Mouse (Mus musculus): Measurements from ENCODE around the gene Flot1. TPM values are rescaled to one million over a fixed set of nuclear protein-coding genes. Genes with fewer than 3 reads are reported as not detected.

Gene Flot1
- polyA plus RNA-seq, 1 experiment = 212 TPM

DNA sequence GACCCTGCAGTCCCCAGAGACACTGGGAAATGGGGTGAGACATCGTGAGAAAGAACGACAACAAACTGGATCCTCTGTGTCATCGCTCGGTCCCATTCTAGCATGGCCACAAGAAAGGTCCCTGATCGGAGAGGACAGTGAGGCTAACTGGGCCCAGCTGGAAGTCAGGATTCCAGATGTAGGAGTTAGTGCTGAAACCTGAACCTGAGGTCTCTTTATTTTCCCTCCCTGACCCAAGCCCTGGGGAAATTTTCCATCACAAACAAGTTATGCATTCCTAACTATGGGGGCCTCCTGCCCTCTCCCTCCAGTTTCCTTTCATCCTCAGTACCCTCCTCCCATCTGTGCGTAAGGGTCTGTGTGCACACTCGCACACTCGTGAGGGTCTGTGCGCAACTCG is 5.8 kb upstream of the Flot1 start:
- H3K4me3 ChIP-seq (ENCODE audit: insufficient read depth, low read length) = no peak overlapping the region
- no peak overlapping the region for H3K27ac ChIP-seq (ENCODE audit: insufficient read depth, low read length)
- no peaks in the 10 kb centered on the region for H3K4me1 ChIP-seq (ENCODE audit: control insufficient read depth, insufficient read depth, low read length)
- no peak for TF ChIP-seq POLR2A (IDR thresholded peaks at IDR 0.05; ENCODE audit: extremely low read depth, insufficient read depth, low read length)
- TF ChIP-seq CTCF (IDR thresholded peaks at IDR 0.05; ENCODE audit: extremely low read depth, insufficient read depth, low read length) = no peak

DNA sequence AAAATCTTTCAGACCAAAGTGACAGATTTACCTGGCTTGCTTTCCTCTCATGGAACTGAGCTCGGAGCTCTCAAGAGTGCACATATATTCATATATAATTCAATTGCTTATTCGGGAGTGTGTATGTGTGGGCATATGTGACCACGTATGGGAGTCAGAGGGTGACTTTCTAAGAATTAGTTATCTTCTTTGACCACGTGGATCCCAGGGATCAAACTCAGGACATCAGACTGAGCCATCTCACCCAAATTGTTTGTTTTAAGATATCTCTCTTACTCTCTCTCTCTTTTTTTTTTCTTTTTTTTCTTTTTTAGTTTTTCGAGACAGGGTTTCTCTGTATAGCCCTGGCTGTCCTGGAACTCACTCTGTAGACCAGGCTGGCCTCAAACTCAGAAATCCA is 2.9 kb upstream of the Flot1 start:
- no peak for TF ChIP-seq CTCF (IDR thresholded peaks at IDR 0.05; ENCODE audit: extremely low read depth, insufficient read depth, low read length)
- no peak for TF ChIP-seq POLR2A (IDR thresholded peaks at IDR 0.05; ENCODE audit: extremely low read depth, insufficient read depth, low read length)
- Histone ChIP-seq H3K27ac (ENCODE audit: insufficient read depth, low read length) (no peak overlapping the region), H3K4me1 (ENCODE audit: control insufficient read depth, insufficient read depth, low read length) (no peaks in the 10 kb centered on the region), H3K4me3 (ENCODE audit: insufficient read depth, low read length) (no peak overlapping the region)

DNA sequence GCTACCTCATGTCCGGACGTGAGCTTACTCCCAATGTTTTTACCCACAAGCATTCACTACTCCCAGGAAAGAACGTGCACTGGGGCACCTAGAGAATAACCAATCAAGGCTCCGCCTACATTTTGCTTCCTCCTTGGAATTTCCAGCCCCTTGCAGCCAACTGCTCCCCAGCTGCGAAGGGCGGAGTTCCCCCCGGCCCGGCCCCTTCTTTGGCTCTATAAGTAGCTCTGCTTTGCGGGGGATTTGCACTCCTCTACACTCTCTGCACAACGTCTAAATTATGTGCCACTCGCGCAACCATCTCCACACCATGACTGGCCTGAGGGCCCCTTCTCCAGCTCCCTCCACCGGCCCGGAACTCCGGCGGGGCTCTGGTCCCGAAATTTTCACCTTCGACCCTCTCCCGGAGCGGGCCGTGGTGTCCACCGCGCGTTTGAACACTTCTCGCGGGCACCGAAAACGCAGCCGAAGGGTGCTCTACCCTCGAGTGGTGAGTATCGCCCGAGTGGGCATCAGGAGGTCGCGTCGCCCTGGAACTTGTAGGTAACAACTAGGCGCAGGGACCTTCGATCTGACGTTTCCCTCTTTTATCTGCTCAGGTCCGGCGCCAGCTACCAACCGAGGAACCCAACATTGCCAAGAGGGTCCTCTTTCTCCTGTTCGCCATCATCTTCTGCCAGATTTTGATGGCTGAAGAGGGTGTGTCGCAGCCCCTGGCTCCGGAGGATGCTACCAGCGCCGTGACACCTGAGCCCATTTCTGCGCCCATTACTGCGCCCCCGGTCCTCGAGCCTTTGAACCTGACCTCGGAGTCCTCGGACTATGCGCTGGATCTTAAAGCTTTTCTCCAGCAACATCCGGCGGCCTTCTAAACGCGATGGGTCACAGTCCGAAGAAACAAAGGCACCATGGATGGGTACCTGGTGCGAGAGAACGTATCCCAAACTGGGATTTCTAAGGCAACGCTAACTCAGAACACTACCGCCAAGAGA is 1.3 kb upstream of the Flot1 start, which contains the start of gene Ier3:
Gene Ier3, plus strand, starts transcription at position 246 of the 992 bp plus-strand sequence.
- H3K27ac ChIP-seq (ENCODE audit: insufficient read depth, low read length) = peak within 1 kb of the TSS; percentile 7; the same call in 1 of the 2 replicates
- TF ChIP-seq POLR2A (IDR thresholded peaks at IDR 0.05; ENCODE audit: extremely low read depth, insufficient read depth, low read length) (peak; percentile 89), CTCF (IDR thresholded peaks at IDR 0.05; ENCODE audit: extremely low read depth, insufficient read depth, low read length) (no peak)
- no peaks in the 10 kb centered on the region for H3K4me1 ChIP-seq (ENCODE audit: control insufficient read depth, insufficient read depth, low read length)
- peak within 1 kb of the TSS; percentile 71 for H3K4me3 ChIP-seq (ENCODE audit: insufficient read depth, low read length)

DNA sequence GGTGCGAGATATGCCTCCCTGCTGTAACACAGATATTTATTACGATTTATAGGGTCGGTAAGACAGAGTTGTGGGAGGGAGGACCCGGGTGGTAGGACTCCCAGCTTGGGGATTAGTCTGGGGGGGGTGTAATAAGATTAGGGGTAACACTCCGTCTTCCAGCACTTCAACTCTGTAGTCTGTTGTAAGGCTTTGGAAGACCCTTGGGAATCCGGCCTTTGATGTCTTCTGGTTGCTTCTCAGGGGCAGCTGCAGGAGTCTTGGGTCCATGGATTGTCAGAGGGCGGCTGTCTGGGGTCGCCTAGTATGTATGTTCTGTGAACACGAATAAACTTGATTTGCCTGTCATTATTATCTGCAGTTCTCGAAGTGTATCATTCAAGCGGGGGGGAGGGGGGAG is 466 bp upstream of the Flot1 start:
- peak overlapping the region; percentile 7; the same call in 1 of the 2 replicates for H3K27ac ChIP-seq (ENCODE audit: insufficient read depth, low read length)
- no peaks in the 10 kb centered on the region for H3K4me1 ChIP-seq (ENCODE audit: control insufficient read depth, insufficient read depth, low read length)
- H3K4me3 ChIP-seq (ENCODE audit: insufficient read depth, low read length) = peak overlapping the region; percentile 71
- TF ChIP-seq CTCF (IDR thresholded peaks at IDR 0.05; ENCODE audit: extremely low read depth, insufficient read depth, low read length) = no peak
- TF ChIP-seq POLR2A (IDR thresholded peaks at IDR 0.05; ENCODE audit: extremely low read depth, insufficient read depth, low read length) = no peak

DNA sequence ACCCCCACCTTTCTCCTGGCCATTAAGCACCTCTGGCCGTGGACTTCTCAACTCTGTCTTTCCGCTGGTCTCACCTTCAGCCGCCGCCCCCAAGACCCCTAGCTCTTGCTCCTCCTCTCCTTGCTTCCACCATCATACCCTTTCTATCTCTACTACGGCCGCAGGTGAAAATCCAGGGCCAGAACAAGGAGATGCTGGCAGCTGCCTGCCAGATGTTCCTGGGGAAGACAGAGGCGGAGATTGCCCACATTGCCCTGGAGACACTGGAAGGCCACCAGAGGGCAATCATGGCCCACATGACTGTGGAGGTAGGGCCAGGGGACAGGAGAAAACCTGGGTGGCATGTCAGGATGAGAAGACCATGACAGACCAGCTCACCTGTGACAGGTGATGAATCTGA is 1.4 kb downstream of the Flot1 start:
- Histone ChIP-seq H3K27ac (ENCODE audit: insufficient read depth, low read length) (no peak overlapping the region), H3K4me1 (ENCODE audit: control insufficient read depth, insufficient read depth, low read length) (no peaks in the 10 kb centered on the region), H3K4me3 (ENCODE audit: insufficient read depth, low read length) (peak overlapping the region; percentile 71; the same call in 1 of the 2 replicates)
- TF ChIP-seq POLR2A (IDR thresholded peaks at IDR 0.05; ENCODE audit: extremely low read depth, insufficient read depth, low read length) (no peak), CTCF (IDR thresholded peaks at IDR 0.05; ENCODE audit: extremely low read depth, insufficient read depth, low read length) (no peak)

DNA sequence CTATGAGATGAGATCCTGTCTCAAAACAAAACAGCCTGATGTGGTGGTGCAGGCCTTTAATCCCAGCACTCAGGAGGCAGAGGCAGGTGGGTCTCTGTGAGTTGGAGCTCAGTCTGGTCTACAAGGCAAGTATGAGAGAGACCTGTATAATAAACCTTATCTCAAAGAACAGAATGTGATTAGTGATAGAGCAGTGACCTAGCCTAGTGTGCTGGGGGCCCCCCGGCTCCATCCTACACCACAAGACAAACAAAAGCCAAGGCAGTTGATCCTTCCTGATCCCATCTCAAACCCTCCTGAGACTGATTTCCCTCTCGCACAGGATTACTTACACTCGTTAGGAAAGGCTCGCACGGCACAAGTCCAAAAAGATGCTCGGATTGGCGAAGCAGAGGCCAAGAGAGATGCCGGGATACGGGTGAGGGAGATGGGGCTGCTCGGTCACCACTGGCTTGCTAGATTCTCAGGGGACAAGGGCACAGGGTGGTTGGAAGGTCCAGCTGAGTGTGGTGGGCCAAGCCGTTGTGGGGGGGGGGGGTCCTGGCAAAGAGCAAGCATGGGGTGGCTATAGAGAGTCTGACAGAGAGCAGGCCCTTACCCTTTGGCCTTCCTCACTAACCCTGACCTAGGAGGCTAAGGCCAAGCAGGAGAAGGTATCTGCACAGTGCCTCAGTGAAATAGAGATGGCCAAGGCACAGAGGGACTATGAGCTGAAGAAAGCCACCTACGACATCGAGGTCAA is 2.2 kb downstream of the Flot1 start:
- Histone ChIP-seq H3K27ac (ENCODE audit: insufficient read depth, low read length) (no peak overlapping the region), H3K4me1 (ENCODE audit: control insufficient read depth, insufficient read depth, low read length) (no peaks in the 10 kb centered on the region), H3K4me3 (ENCODE audit: insufficient read depth, low read length) (no peak overlapping the region)
- TF ChIP-seq POLR2A (IDR thresholded peaks at IDR 0.05; ENCODE audit: extremely low read depth, insufficient read depth, low read length) (no peak), CTCF (IDR thresholded peaks at IDR 0.05; ENCODE audit: extremely low read depth, insufficient read depth, low read length) (no peak)

DNA sequence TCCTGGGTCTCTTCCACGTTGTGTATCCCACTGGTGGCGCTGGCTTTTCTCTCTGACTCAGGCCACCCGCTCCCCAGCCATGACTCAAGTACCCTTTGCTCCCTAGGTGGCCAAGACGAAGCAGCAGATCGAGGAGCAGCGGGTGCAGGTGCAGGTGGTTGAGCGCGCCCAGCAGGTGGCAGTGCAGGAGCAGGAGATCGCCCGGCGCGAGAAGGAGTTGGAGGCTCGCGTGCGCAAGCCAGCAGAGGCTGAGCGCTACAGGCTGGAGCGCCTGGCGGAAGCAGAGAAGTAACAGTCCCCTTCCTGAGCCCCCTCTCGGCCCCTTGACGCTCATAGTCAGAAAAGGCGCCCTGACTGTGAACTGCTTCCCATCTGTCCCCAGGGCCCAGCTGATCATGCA is 6.7 kb downstream of the Flot1 start:
- H3K4me3 ChIP-seq (ENCODE audit: insufficient read depth, low read length) = no peak overlapping the region
- no peak for TF ChIP-seq POLR2A (IDR thresholded peaks at IDR 0.05; ENCODE audit: extremely low read depth, insufficient read depth, low read length)
- peak; percentile 64 for TF ChIP-seq CTCF (IDR thresholded peaks at IDR 0.05; ENCODE audit: extremely low read depth, insufficient read depth, low read length)
- H3K27ac ChIP-seq (ENCODE audit: insufficient read depth, low read length) = no peak overlapping the region
- peaks cover under 1% of the 10 kb centered on the region; the same call in 1 of the 2 replicates for H3K4me1 ChIP-seq (ENCODE audit: control insufficient read depth, insufficient read depth, low read length)

DNA sequence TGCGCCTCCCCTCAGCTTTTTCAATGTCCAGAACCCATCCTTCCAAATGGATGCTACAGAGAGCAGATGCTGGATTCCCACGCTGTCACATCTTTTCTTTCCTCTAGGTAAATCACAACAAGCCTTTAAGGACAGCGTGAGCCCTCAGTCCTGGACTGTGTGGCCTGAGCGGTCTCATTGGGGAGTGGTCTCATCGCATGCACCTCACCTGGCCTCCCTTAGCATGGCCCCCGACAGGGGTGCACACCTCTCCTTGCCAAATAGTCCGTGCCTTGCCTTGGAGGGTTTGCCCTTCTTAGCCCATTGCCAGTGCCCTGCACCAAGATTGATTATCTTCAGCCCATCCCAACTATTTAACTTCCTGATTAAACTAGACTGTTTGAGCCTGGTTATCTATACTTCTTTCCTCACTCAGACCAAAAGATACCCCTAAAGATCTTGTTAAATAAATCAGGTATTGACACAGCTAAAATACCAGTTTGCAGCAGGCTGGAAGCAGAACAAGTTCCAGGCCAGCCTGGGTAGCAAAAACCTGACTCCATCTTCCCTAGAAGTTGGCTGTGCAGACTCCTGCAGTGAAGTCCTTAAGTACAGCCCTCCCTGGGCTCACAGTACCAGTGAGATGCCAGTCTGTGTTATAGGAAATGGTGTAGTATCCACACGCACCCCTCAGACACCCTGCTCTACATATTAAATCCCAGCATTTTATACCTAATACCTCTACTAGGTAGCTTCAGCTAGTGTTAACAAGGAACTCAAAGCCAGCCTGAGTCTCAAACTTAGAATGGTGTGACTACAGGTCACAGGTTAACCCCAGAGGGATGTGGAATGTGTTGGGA is 9.6 kb downstream of the Flot1 start:
- no peak for TF ChIP-seq POLR2A (IDR thresholded peaks at IDR 0.05; ENCODE audit: extremely low read depth, insufficient read depth, low read length)
- TF ChIP-seq CTCF (IDR thresholded peaks at IDR 0.05; ENCODE audit: extremely low read depth, insufficient read depth, low read length) = no peak
- peaks cover 3% of the 10 kb centered on the region; the same call in 1 of the 2 replicates for H3K4me1 ChIP-seq (ENCODE audit: control insufficient read depth, insufficient read depth, low read length)
- H3K4me3 ChIP-seq (ENCODE audit: insufficient read depth, low read length) = no peak overlapping the region
- H3K27ac ChIP-seq (ENCODE audit: insufficient read depth, low read length) = no peak overlapping the region
